Mouse (Mus musculus): Measurements from ENCODE around the gene Ugt1a6a. TPM values are rescaled to one million over a fixed set of nuclear protein-coding genes. Genes with fewer than 3 reads are reported as not detected.

Ugt1a6a gene
- polyA plus RNA-seq, 1 experiment, result 20.9 TPM

DNA sequence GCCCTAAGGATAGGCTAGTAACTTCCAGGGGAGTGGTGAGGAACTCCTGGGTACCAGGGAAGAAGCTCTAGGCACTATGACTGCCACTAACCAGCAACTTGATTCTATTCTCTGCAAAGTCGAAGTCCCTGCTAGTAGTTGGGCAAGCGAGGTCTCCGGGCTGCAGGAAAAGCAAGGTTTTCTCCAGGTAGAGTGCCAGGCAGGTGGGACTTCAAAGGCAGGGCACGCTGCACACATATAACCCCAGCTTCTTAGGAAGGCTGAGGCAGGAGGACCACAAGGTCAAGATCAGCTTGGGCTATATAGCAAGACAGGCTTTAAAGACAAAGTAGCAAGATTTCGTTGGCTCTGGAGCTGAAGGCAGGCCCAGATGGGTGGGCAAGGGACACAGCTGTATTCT is 129.2 kb downstream of the Ugt1a6a start:
- H3K36me3 ChIP-seq (ENCODE audit: control insufficient read depth, insufficient read depth, low read length), result peaks cover 5% of the 10 kb centered on the region; the same call in 1 of the 2 replicates
- H3K4me1 ChIP-seq (ENCODE audit: control insufficient read depth, insufficient read depth, low read length), result no peaks in the 10 kb centered on the region; the same call in 1 of the 2 replicates
- no peak overlapping the region for H3K4me3 ChIP-seq (ENCODE audit: insufficient read depth, low read depth, low read length)
- WGBS, result 92% methylated on average over 5 of the region's 5 CpGs
- no peak for DNase-seq
- no peaks in the 10 kb centered on the region for H3K27me3 ChIP-seq (replicated peaks; ENCODE audit: control insufficient read depth, insufficient read depth, low read length)
- TF ChIP-seq POLR2A (IDR thresholded peaks at IDR 0.05; ENCODE audit: low read depth, low read length), result no peak
- TF ChIP-seq CTCF (conservative IDR thresholded peaks at IDR 0.05; ENCODE audit: insufficient read depth, insufficient read length, low read depth, low read length), result no peak
- H3K27ac ChIP-seq (ENCODE audit: insufficient read depth, low read depth, low read length), result no peak overlapping the region

DNA sequence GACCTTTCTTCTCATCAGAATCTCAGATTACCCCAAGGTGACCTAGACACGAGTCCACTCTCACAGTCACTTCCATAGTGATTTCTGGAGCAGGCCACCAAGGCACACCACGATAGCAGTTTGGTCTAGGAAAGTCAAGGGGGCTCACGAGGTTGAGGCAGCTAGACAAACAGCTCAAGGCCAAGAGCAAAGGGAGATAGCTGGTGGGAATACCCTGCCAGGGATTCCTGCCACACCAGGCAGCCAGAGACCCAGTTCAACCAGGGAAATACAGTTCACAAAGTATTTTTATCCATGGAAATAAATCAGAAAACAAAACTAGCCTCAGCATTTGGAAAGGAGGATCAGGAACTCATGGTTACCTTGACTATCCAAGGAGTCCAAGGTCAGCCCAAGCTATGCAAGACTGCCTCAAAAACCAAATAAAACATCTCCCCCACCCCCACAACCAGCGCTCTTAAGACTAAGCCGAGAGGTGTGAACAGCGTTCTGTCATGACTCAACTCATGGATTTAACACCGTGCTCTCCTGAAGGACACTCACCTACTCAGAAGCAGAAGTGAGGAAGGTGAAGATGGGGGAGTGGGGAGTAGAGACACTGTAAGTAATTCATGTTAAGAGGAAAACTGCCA is 129.7 kb downstream of the Ugt1a6a start:
- no peak overlapping the region for H3K27ac ChIP-seq (ENCODE audit: insufficient read depth, low read depth, low read length)
- no peaks in the 10 kb centered on the region for H3K27me3 ChIP-seq (replicated peaks; ENCODE audit: control insufficient read depth, insufficient read depth, low read length)
- 80% methylated on average over 7 of the region's 7 CpGs for WGBS
- no peak for TF ChIP-seq CTCF (conservative IDR thresholded peaks at IDR 0.05; ENCODE audit: insufficient read depth, insufficient read length, low read depth, low read length)
- no peak for TF ChIP-seq POLR2A (IDR thresholded peaks at IDR 0.05; ENCODE audit: low read depth, low read length)
- DNase-seq, result no peak
- no peak overlapping the region for H3K4me3 ChIP-seq (ENCODE audit: insufficient read depth, low read depth, low read length)
- no peaks in the 10 kb centered on the region; the same call in 1 of the 2 replicates for H3K4me1 ChIP-seq (ENCODE audit: control insufficient read depth, insufficient read depth, low read length)
- peaks cover 5% of the 10 kb centered on the region; the same call in 1 of the 2 replicates for H3K36me3 ChIP-seq (ENCODE audit: control insufficient read depth, insufficient read depth, low read length)

DNA sequence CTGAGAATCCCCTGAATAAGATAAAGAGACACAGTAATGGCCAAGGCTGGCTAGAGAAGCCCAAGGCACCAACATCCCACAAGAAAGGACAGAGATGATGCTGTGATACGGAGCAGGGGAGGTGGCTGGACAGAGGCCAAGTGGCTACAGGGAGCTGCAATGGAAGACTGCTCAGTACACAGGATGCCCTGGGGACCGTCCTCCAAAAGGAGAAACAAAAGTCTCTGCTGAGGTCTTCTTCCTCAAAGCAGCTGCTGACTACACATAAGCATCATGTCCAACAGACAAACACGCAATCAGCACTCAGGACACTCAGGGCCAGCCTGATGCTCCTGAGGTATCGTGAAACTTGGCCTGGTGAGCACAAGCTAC is 130.2 kb downstream of the Ugt1a6a start:
- DNase-seq, result no peak
- Histone ChIP-seq H3K27me3 (replicated peaks; ENCODE audit: control insufficient read depth, insufficient read depth, low read length) (no peaks in the 10 kb centered on the region), H3K4me3 (ENCODE audit: insufficient read depth, low read depth, low read length) (no peak overlapping the region), H3K27ac (ENCODE audit: insufficient read depth, low read depth, low read length) (no peak overlapping the region), H3K4me1 (ENCODE audit: control insufficient read depth, insufficient read depth, low read length) (no peaks in the 10 kb centered on the region; the same call in 1 of the 2 replicates), H3K36me3 (ENCODE audit: control insufficient read depth, insufficient read depth, low read length) (peaks cover 8% of the 10 kb centered on the region; the same call in 1 of the 2 replicates)
- WGBS, result 75% methylated on average over 4 of the region's 4 CpGs
- no peak for TF ChIP-seq POLR2A (IDR thresholded peaks at IDR 0.05; ENCODE audit: low read depth, low read length)
- no peak for TF ChIP-seq CTCF (conservative IDR thresholded peaks at IDR 0.05; ENCODE audit: insufficient read depth, insufficient read length, low read depth, low read length)

DNA sequence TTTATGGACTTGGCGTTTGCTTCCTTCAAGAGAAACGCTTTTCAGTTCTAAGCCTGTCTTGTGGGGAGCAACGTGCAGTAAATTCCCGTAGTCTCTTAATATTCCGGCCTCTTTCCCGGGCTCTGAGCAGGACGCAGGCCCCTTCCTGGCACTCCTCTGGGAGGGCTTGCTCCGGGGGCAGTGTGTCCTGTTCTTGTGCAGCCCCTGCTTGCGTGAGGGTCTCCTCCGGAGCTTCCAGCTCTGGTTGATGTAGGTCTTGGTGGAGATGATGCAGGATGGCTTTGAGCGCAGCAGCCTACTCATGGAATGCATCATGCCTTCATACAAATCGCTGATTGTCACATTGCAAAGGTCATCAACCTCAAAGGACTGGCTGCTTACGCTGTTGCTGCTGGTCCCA is 131.5 kb downstream of the Ugt1a6a start:
- no peak overlapping the region for H3K27ac ChIP-seq (ENCODE audit: insufficient read depth, low read depth, low read length)
- 85% methylated on average over 13 of the region's 13 CpGs for WGBS
- no peak for TF ChIP-seq CTCF (conservative IDR thresholded peaks at IDR 0.05; ENCODE audit: insufficient read depth, insufficient read length, low read depth, low read length)
- no peak for TF ChIP-seq POLR2A (IDR thresholded peaks at IDR 0.05; ENCODE audit: low read depth, low read length)
- H3K4me3 ChIP-seq (ENCODE audit: insufficient read depth, low read depth, low read length), result no peak overlapping the region
- no peaks in the 10 kb centered on the region for H3K27me3 ChIP-seq (replicated peaks; ENCODE audit: control insufficient read depth, insufficient read depth, low read length)
- H3K4me1 ChIP-seq (ENCODE audit: control insufficient read depth, insufficient read depth, low read length), result no peaks in the 10 kb centered on the region
- peaks cover 8% of the 10 kb centered on the region; the same call in 1 of the 2 replicates for H3K36me3 ChIP-seq (ENCODE audit: control insufficient read depth, insufficient read depth, low read length)
- no peak for DNase-seq

DNA sequence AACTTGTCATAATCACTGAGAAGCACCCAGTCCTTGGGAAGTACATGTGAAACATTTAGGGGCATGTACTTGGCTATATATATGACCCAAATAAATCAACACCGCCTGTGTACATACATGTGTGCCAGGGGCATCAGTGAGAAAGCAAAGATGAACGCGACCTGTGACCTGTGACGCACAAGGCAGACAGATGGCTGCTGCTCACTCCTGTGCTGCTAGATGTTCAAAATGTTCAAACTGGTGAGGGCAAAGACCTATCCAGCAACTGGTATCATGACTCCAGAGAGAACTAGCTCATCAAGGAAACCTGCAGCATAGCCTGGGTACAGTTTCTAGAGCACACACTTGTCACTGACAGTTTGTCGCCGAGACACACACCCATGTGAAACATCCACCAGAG is 132.9 kb downstream of the Ugt1a6a start:
- TF ChIP-seq CTCF (conservative IDR thresholded peaks at IDR 0.05; ENCODE audit: insufficient read depth, insufficient read length, low read depth, low read length) (no peak), POLR2A (IDR thresholded peaks at IDR 0.05; ENCODE audit: low read depth, low read length) (no peak)
- no peak for DNase-seq

DNA sequence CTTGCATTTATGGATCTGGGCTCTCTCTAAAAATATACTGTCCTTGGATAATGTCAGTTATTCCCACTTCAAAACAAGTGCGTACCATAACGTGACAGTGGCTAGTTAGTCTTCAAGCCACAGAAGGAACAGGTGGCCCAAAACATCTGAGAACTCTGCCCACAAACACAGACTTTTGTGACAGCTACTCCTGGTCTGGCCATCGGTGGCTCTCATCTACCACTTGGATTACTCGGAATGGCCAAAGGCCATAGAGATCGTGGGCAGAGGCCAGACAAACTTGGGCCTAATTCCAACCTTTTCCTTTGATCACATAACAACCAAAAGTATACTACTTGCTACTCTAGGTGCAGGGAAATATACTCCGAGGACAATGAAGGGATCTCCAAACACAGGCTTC is 133.5 kb downstream of the Ugt1a6a start:
- TF ChIP-seq CTCF (conservative IDR thresholded peaks at IDR 0.05; ENCODE audit: insufficient read depth, insufficient read length, low read depth, low read length), result no peak
- 83% methylated on average over 6 of the region's 6 CpGs for WGBS
- Histone ChIP-seq H3K36me3 (ENCODE audit: control insufficient read depth, insufficient read depth, low read length) (peaks cover 8% of the 10 kb centered on the region; the same call in 1 of the 2 replicates), H3K27ac (ENCODE audit: insufficient read depth, low read depth, low read length) (no peak overlapping the region), H3K4me3 (ENCODE audit: insufficient read depth, low read depth, low read length) (no peak overlapping the region), H3K27me3 (replicated peaks; ENCODE audit: control insufficient read depth, insufficient read depth, low read length) (no peaks in the 10 kb centered on the region), H3K4me1 (ENCODE audit: control insufficient read depth, insufficient read depth, low read length) (no peaks in the 10 kb centered on the region)
- no peak for DNase-seq

More for the DNA sequence above, 132.9 kb downstream of the Ugt1a6a start:
- H3K4me1 ChIP-seq (ENCODE audit: control insufficient read depth, insufficient read depth, low read length), result no peaks in the 10 kb centered on the region
- no peaks in the 10 kb centered on the region for H3K27me3 ChIP-seq (replicated peaks; ENCODE audit: control insufficient read depth, insufficient read depth, low read length)
- H3K4me3 ChIP-seq (ENCODE audit: insufficient read depth, low read depth, low read length), result no peak overlapping the region
- WGBS, result 90% methylated on average over 6 of the region's 6 CpGs
- no peak overlapping the region for H3K27ac ChIP-seq (ENCODE audit: insufficient read depth, low read depth, low read length)
- H3K36me3 ChIP-seq (ENCODE audit: control insufficient read depth, insufficient read depth, low read length), result peaks cover 8% of the 10 kb centered on the region; the same call in 1 of the 2 replicates

Other genes starting within 250 kb of the Ugt1a6a start
- 10.0 and 10.1 TPM in 2 replicates for gene Usp40, start 126.3 kb upstream of the Ugt1a6a start, polyA plus RNA-seq (2012; rRNA removed)
- gene Ugt1a10, start 79.4 kb upstream of the Ugt1a6a start, polyA plus RNA-seq (2012; rRNA removed), result 129 and 166 TPM in 2 replicates
- gene Ugt1a9, start 64.0 kb upstream of the Ugt1a6a start, polyA plus RNA-seq (2012; rRNA removed), result 3.2 and 5.1 TPM in 2 replicates
- 0.20 and 0.22 TPM in 2 replicates for gene Ugt1a8, start 47.0 kb upstream of the Ugt1a6a start, polyA plus RNA-seq (2012; rRNA removed)
- 85.2 and 96.9 TPM in 2 replicates for gene Ugt1a7c, start 39.7 kb upstream of the Ugt1a6a start, polyA plus RNA-seq (2012; rRNA removed)
- 8.5 and 10.5 TPM in 2 replicates for gene Ugt1a6b, start 31.6 kb upstream of the Ugt1a6a start, polyA plus RNA-seq (2012; rRNA removed)
- 0.59 and 0.90 TPM in 2 replicates for gene Ugt1a5, start 31.2 kb downstream of the Ugt1a6a start, polyA plus RNA-seq (2012; rRNA removed)
- gene Ugt1a2, start 65.8 kb downstream of the Ugt1a6a start, polyA plus RNA-seq (2012; rRNA removed), result 1,010 and 1,230 TPM in 2 replicates
- gene Dnajb3, start 71.0 kb downstream of the Ugt1a6a start, polyA plus RNA-seq (2012; rRNA removed), result 1.6 and 1.9 TPM in 2 replicates
- gene Ugt1a1, start 77.2 kb downstream of the Ugt1a6a start, polyA plus RNA-seq (2012; rRNA removed), result 25.5 and 31.7 TPM in 2 replicates
- 0.08 TPM in 2 replicates for gene Mroh2a, start 92.2 kb downstream of the Ugt1a6a start, polyA plus RNA-seq (2012; rRNA removed)
- gene Hjurp, start 142.8 kb downstream of the Ugt1a6a start, polyA plus RNA-seq (2012; rRNA removed), result 12.8 and 14.5 TPM in 2 replicates
- gene Trpm8, start 142.9 kb downstream of the Ugt1a6a start, polyA plus RNA-seq (2012; rRNA removed), result not detected in 2 replicates

All from kidney, adult 2 months (tissue).